Mouse (Mus musculus) fibroblast of lung, adult 2 months (primary cell): ENCODE results near the gene Arl6ip5.
A peak's percentile ranks its signal among the peaks of the same experiment; 100 is the strongest.

Source experiments
- DNase-seq: peaks from one replicate; pipeline ENCODE4 v3.0.0-alpha.2; 2011; ENCODE audit warnings: low read depth

Arl6ip5 gene

DNA sequence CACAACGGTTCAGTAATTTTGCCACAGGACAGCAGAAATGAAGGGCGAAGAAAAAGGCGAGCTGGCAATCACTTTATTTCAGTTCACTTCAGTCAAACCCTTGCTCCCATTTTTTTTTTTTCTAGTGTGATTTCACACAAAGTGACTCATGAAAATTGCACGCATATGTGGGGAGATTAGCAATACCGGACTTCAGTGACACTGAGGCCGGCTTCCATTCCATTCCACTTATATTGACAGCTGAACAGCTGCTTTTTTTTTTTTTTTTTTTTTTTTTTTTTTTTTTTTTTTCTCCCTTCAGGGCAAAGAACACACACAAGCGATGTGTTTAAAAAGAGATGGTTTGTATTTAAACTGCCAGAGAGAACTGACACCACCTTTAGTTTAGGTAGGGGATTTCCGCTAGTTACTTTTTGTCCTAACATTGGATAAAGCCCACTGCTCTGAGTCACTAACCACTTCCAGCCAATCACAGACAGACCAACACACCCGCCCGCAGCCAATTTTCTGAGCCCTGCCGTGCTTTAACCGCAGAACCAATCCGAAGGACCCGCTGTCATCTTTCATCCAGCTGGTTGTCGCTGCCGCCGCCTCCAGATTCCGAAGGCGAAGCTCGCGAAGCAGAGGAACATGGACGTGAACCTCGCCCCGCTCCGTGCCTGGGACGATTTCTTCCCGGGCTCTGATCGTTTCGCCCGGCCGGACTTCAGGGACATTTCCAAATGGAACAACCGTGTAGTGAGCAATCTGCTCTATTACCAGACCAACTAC, at the start of gene Arl6ip5:
Gene Arl6ip5 (plus strand): TSS at position 499 of the 771 bp plus-strand sequence.
- peak; percentile 95 for DNase-seq

DNA sequence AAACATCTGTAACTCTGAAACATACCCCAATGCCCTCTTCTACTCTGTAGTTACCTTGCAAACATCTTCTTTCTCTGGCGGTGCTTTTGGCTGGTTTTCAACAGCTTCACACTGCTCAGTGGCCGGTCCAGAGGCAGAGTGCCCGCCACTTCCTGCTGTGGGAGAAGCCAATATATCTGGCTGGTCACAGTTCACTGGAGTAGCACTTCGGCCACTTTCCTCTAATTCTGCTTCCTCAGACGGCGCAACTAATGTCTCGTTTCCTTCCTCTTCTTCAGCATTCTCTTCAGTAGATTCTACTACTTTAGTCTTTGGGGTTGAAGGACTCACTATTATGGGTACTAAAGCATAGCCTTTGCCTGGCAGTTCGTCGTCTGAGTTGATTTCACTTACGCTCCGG, 34.8 kb upstream of the Arl6ip5 start:
- DNase-seq: no peak

DNA sequence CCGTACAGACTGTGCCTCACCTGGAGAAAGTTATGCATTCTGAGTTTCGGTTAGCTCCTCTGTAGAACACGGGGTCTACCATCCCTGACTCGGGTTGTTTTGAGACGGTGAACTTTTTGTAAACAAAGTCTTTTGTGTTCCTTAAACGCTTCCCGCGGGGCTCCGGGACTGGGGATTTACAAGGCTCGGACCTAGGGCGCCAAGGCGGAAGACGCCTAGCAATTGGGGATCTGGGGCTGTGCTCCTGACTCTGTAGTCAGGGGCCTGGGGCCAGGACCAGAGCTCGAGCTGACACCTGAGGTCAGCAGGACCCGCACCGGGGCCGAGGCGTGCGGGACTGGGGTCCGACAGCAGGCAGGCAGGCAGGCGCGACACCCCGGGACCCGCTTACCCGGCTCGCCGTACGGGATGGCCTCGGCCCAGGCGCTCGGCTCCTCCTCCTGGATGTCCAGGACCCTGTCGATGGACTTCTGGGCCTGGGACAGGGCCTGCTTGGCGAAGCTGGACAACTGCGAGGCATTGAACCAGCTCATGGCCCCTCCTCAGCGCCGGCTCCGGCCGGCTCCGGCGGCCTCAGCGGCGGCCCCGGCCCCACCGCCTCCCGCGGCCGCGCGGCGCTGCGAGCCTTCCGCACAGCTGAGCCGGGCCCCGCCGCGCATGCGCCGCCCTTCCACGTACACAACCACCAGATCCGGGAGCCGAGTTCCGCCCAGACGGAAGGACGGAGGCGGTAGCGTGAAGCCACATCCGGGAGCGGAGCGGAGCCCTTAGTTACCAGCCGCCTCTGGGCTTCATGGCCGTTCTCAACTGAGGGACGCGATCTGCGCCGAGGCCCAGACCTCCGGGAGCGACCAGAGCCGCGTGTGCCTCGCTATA, 31.8 kb upstream of the Arl6ip5 start, which contains the start of gene Tmf1:
Gene Tmf1 (minus strand): TSS at position 632 of the 876 bp plus-strand sequence.
- peak; percentile 81 for DNase-seq

DNA sequence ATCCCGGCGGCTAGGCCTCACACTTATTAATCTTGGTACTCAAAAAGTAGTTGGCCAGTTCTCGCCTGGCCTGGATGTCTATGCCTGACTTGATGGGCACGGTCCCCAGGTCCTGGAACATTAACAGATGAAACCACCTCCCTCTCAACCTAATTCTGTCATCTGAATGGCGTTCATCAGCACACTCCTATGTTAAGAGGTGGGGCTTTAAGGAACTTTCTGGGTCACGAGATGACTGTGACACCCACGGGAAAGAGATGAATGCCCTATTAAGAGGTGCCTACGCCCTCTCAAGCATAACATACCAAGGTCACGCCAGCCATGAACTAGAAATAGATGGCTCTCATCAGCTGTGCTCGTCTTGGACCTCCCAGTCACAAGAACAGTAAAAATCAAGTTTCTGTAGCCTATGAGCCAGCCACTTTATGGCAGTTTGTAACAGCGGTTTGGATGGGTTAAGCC, 31.1 kb upstream of the Arl6ip5 start:
- peak; percentile 48 for DNase-seq

DNA sequence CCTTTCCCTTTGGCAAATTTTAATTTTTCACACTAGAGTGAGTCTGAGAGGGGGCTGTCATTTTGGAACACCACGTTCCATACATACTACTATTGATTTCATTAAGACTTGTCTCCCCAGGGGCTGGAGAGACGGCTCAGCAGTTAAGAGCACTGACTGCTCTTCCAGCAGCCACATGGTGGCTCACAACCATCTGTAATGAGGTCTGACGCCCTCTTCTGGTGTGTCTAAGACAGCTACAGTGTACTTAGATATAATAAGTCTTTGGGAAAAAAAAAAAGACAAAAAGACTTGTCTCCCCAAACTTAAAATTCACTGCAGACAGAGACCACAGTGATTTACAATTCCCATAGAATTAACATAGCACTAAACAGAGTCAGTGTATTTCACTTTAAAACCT, 10.1 kb upstream of the Arl6ip5 start:
- no peak for DNase-seq

DNA sequence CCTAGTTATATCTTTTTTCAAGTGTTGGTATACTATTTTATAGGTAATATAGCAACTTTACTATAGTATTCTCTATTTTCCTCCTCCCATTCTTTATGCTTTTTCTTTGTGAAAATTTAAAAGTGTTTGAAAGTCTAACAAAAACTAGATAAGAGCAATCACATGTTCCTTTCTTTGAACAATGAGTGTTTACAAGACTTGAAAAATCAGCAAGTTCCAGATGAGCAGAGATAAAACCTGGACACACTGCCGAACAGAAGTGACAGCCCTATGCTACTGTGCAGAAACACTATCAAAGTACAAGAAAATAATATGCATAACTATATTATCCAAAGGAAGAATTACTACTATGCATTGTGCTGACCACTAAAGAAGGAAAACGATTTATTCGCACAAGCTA, 8.0 kb upstream of the Arl6ip5 start:
- DNase-seq: no peak

DNA sequence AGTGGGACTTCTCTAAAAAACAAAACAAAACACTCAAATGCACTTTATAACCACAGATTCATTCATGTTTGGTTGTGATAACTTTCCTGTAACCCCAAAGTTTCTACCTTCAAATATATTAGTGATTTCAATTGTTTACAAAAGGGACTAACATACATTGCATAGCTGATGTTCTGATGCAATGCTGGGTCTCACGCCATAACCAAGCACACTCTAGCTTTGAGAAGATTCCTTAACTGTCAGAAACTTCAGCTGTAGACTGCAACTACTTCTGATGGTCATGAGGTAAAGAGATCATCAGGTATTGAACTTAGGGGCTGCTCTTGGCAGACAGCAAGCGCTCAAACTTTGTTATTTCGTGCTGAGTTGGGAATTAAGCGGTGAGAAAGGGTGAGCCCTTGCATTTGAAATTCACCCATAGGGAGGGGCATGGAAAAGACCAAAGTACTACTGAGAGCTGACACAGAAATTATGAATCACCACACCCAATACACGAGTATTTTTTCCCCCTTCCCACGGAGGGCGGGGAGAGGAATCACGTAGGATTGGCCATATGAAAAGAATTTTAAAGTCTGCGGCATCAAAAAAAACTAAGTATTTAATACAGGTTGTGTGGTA, 6.1 kb upstream of the Arl6ip5 start:
- DNase-seq: no peak

DNA sequence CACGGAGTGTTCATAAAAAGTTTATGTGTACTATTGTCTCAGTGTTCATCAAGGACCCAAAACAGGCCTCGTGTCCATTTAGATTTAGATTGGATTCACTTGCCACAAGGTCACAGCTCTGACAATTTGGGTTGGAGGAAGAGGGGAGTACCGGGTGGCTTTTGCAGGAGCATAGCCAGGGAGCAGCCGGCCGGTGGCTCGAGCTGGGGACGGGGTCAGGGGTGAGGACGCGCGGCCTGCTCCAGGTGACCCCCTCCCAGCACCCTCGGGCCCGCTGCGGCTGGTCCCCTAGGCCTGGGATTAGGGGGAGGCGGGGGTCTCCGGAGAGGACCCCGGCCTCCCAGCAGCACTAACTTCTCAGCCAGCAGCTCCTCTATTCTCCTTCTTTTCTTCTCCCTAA, 5.5 kb upstream of the Arl6ip5 start:
- DNase-seq: no peak

DNA sequence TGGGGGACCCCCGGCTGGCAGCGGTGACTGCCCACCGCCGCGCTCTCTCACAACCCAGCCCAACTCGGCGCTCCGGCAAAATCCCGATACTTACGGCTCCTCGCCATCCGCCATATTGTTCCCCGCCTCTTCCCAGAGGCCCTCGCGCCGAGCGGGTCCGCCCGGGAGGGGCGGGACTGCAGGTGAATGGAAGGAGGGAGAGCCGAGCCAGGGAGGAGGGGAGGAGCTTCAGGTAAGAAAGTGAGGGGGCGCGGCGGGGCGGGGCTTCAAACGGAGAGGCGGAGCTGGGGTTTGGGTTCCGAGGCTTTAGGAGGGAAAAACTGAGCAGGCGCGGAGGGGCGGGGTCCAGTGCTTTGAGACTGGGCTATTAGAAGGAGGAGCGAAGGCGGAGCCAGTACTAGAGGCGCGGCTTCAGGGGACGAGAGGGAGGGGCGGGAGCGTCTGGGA, 5.0 kb upstream of the Arl6ip5 start, which contains the start of gene Uba3:
Gene Uba3 (minus strand): TSS at position 209 of the 447 bp plus-strand sequence.
- DNase-seq: peak; percentile 94

DNA sequence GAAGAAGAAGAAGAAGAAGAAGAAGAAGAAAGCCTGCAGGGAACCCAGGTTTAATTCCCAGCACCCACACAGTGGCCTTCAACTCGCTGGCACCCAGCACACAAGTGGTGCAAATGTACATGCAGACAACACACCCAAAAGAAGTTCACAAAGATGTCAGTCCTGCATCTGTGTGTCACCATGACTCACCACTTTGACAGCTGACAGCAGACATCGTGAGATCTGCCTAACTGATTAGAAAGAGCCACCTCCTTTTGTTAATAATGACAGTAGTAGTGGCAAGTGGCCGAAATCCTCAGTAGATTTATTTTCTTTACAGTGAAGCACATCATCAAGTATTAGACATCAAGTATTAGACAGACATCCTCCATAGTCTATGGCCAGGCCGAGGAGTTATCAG, 3.4 kb upstream of the Arl6ip5 start:
- no peak for DNase-seq

DNA sequence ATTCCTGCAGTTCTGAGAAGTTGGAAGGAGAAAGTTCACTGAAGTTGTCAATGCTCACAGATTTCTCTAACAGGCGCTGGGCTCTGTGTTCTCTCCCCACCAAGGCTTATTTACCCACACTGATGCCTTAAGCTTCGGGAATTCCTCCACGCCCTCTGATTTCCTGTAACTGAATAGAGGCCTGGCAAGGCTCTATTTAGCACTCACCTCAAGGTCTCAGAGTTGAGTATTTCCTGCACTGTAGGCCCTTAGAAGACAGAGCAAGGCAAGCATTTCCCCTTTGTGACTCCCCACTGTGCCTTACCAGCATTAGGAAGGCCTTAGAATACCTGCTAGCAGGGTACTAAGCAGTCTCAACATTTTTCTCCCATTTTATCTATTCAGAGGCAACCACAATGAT, 2.1 kb upstream of the Arl6ip5 start:
- no peak for DNase-seq

DNA sequence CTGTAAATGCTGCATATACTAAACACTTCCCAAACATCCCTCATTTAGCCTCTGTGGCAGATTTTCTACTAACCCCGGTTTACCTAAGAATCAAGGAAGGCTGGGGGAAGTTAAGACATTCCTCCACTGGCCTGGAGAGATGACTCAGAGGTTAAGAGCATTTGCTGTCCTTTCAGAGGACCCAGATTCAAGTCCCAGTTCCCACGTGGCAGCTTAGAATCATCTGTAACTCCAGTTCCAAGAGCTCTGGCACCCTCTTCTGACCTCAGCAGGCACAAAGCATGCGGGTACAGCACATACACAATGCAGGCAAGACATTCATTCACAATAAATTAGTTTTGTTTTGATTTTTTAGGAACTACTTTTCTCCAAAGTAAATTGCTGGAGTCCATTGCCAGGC, 1.3 kb upstream of the Arl6ip5 start:
- no peak for DNase-seq

DNA sequence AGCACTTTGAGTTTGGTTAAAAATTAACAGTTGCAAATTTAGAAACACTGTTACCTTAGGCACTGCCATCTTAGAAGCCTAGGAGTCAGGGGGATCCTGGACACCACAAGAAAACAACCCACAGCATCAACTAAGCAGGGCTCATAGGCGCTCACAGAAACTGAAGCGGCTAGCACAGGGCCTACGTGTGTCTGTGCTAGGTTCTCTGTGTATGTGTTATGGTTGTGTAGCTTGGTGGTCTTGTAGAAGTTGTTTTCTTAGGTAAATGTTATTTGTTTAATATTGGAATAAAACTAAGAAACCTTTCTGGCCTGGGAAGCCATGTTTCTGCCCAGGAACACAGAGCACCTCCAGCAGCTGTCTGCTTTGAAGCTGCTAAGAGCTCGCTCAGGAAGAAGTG, 738 bp upstream of the Arl6ip5 start:
- DNase-seq: no peak

DNA sequence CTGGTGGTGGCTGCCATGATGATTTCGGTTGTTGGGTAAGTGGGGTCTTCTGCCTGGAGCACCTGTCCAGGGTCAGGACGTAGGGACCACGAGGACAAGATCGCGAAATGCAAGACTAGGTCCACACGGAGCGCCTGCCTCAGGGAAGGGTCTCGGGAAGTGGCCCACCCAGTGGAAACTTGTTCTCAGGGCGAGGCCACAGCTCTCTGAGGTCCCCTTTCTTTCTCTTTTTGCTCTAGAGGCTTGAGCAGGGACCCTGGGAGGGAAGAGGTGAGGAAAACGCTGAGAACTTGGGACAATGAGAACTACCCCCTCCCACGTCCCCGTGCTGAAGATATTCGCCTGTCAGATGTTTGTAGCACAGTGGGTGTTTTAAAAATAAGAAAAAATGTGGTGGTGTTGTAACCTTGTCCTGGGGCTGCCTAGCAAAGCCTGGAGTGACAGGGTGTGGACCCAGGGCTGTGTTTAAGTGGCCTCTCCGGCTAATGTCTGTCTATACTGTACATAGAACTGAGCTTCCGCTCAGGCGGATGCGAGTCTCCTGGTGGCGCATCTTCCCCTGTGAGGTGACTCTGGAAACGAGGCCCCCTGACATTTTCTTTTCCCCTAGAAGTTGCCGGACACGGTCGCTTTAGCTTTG, 593 bp downstream of the Arl6ip5 start:
- no peak for DNase-seq

DNA sequence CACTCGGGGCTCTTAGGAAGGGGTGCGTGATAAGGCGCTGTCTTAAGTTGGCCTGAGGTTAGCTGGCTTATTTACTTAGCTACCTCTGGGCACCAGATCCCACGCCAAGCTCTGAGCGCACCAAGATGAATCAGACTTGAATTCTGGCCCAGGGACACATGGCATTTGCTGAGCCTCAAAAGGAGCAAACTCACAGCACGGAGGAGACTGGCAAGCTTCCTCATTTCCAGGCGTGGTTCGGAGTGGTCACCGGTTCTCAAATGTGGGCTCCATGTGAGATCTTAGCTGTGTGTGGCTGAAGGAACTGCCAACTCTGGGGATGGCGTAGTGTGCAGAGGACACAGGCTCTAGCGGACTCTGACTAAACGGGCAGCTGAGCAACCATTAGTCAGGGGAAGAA, 1.5 kb downstream of the Arl6ip5 start:
- DNase-seq: peak; percentile 99

DNA sequence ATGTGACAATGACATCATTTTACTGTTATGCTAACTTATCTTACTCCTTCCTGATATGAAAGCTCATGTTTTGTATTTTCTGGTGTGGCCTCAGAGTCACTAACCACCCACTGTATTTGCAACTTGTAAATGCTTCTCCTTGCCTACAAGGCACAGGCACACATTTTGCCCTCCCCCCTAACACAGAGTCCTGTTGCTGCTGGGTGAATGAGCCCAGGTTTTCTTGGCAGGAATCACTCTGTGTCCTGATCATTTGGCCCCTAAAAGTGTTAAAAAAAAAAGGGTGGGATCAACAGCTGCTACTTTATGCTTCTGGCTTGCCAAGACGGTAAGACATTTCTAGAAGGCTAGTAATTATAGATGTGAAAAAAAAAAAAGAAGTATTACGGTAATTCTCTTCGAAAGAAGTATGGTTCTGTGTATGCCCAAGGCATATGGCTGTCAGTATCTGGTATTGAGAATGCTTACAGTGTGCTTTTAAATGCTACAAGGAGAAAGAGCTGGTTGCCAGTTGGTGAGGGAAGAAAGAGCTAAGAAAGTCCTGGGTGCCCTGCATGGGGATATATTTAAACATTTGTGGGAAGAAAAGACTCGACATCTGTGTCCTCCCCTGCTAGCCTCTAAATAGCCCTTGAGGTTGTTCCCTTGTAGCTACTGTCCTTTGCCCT, 5.8 kb downstream of the Arl6ip5 start:
- no peak for DNase-seq

DNA sequence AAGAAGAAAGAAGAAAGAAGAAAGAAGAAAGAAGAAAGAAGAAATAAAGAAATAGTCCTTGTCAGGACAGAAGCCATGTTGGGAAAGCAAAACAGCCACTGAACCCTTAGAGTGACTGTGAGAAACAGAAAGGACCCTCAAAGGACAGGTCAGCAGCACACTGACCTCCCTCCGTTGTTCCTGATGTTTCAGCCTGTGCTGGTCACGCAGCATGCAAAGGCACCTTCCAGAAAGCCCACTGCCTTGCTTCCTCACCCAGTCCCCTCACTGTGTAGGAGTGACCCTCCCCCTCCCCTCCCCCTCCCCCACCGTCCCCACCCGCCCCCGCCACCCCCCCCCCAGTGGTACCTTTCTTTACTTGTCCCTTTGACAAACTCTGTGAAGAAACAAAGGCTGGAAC, 10.2 kb downstream of the Arl6ip5 start:
- no peak for DNase-seq

DNA sequence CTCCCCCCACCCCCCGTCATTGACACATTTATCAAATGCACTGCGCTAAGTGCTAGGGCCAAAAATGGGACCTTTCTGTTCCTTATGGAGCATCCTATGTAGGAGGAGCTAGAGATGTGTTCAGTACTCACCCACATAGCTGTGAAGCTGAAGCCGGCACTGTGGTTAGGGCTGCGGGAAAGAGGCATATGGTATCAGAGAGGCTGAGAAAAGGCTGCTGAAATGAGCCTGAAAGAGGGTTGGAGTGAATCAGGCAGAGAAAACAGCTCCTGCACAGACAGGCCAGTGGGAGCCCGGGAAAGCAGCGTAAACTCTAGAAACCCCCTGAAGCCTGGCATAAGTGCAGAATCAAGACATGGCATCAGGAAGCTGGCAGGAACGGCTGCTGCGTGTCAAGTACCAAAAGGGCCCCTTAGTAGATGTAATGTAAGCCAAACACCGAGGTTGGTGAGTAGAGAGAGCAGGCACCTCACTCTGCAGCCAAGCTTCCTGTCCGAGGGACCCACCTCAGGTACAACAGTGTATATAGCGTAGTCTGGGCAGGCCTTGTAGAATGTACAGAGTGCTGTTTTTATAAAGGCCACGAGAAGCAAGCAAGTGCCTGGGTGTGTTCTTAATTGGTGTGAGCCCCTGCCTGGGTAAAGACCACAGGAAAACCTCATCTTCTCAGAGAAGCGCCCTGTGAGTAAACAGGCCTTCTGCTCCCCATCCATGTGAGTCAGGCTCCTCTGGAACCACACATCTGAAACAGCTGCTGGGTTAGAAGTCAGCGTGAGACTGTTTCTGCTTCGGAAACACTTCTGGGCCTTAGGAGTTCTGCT, 10.9 kb downstream of the Arl6ip5 start:
- no peak for DNase-seq

DNA sequence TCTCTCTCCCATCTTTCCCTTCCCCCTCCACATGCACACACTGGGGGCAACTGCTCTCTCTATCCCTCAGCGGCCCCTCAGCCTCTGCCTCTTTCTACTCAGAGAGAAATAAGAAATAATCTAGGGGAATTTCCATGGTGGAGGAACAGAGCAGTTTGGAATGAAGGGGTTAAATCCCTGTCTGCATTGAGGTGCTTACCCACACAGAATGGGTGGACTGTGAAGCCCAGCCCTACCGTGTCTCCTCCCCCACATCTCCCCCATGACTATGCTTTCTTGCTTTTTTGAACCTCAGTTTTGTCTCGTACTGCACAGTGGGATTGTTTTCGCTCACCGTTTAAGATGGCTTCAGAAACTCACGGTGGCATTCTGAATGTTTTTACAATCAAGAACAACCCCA, 11.8 kb downstream of the Arl6ip5 start:
- no peak for DNase-seq

DNA sequence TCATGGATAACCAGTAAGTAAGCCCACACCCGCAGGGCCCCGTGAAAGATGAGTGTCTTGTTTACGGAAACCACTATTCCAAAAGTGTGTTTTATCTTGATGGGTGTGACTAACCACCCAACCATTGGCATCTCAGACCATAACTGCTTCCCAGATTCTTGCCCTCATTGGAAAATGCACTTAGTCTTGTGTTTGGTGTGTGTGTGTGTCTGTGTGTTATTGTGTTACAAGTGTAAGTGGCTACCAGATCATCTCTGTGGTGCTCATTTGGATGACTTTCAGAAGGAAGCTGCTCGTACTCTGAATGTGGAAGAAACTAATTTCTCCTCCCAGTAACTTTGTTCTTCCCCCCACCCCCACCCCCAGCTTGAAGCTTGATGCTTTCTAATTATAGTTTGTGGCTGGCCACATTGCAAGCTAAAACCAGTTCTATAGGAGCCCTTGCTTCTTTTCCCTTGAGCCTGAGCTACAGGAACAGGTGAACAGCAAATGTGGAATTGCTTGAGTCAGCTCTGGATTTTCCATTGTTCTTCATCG, 12.5 kb downstream of the Arl6ip5 start:
- DNase-seq: peak; percentile 64
